Mouse (Mus musculus) urinary bladder, postnatal 0 days (tissue): ENCODE data around the gene Spc25. TPM values are rescaled to one million over a fixed set of nuclear protein-coding genes. Genes with fewer than 3 reads are reported as not detected.

Source experiments
- polyA plus RNA-seq: library from polyadenylated mRNA; unstranded; fragments of >200 nt; fragmentation: Nextera tagmentation; extraction: Ambion mirVana; gene quantifications from 2 replicates; pipeline ENCODE4 v1.2.1, GENCODE M21; 2015

Spc25 gene
- polyA plus RNA-seq: 29.7 and 42.0 TPM in 2 replicates

DNA sequence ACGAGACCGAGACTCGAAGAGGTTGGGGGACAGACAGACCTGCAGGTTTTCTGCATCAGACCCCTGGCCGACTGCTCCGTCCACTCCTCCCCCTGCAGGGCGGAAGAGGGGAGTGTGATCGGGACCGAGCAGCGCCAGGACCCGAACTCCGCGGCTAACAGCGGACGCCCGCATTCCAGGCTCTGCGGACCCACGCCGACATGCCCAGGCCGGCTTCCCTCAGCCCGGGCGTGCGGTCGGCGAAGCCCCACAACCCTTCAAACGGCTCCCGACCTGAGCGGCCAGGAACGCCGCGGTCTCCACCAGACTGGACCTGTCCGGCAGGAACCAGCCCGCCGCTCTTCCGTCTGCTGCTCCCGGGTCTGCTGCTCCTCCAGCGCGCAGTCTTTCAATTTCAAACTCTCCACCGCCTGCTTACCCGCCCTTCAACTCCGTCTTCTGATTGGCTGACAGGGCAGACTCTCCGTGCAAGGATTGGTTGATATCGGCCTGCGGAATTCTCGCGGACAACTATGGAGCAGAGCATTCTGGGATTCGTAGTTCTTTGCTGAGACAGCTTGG, at the start of gene Spc25:
TSS of gene Spc25 (minus strand) at position 404 of the 561 bp plus-strand sequence.

GRCm38 (mm10) chr2:69210773-69211172, 4.8 kb upstream of the Spc25 start, which contains the start of gene G6pc2:
Gene G6pc2 (plus strand): TSS chr2:69211073.

Other genes with a start within 250 kb of the Spc25 start
- gene Nostrin, start 70.4 kb downstream of the Spc25 start, polyA plus RNA-seq: 3.0 and 3.1 TPM in 2 replicates
- gene G6pc2, start 4.9 kb upstream of the Spc25 start, polyA plus RNA-seq: not detected in 2 replicates
- gene Abcb11, start 136.4 kb upstream of the Spc25 start, polyA plus RNA-seq: 0.16 and 0.21 TPM in 2 replicates
- 0.05 and 0.12 TPM in 2 replicates for gene Dhrs9, start 174.3 kb upstream of the Spc25 start, polyA plus RNA-seq